Mouse (Mus musculus) liver, embryonic 14.5 days (tissue): ENCODE measurements at regions not wholly inside any gene's neighbourhood (a gene's known extent, or its start where the extent isn't known, plus 50 kb on each side); places are given as distances from the start of the nearest gene placed in this dataset.

ENCODE experiments used
- CTCF ChIP-seq: IDR thresholded peaks from 2 replicates; pipeline ENCODE4 v1.5.1; 2016; ENCODE audit warnings: antibody characterized with exemption, low read depth, control low read depth
- EP300 ChIP-seq: IDR thresholded peaks from 2 replicates; pipeline ENCODE4 v1.6.1; 2016; ENCODE audit warnings: antibody characterized with exemption, low read depth

GRCm38 (mm10) chr1:186901548-186901947 lies 65.7 kb upstream of the D1Pas1 start:
- TF ChIP-seq CTCF (no peak), EP300 (no peak)
